Mouse (Mus musculus) lung, postnatal 36 days (tissue): ENCODE measurements around the gene Psrc1.

Source experiments
- DNase-seq: peaks from one replicate; pipeline ENCODE4 v3.0.0; 2022; ENCODE audit warnings: mixed read lengths

Gene Psrc1

GRCm38 (mm10) chr3:108383485-108384354, at the start of gene Psrc1:
Gene Psrc1, plus strand, starts transcription at chr3:108383839.
- peak; percentile 94 for DNase-seq

GRCm38 (mm10) chr3:108336878-108337277, 46.8 kb upstream of the Psrc1 start:
- no peak for DNase-seq

- DNase-seq, result no peak
Measured at GRCm38 (mm10) chr3:108341040-108341439, 42.6 kb upstream of the Psrc1 start.

- DNase-seq, result peak; percentile 82
Measured at GRCm38 (mm10) chr3:108342185-108342584, 41.5 kb upstream of the Psrc1 start.

GRCm38 (mm10) chr3:108345855-108346254, 37.8 kb upstream of the Psrc1 start:
- no peak for DNase-seq

- DNase-seq, result no peak
Measured at GRCm38 (mm10) chr3:108348376-108348775, 35.3 kb upstream of the Psrc1 start.

- no peak for DNase-seq
Measured at GRCm38 (mm10) chr3:108355245-108355644, 28.4 kb upstream of the Psrc1 start.

GRCm38 (mm10) chr3:108357051-108357450, 26.6 kb upstream of the Psrc1 start:
- no peak for DNase-seq

GRCm38 (mm10) chr3:108358445-108358844, 25.2 kb upstream of the Psrc1 start:
- DNase-seq, result no peak

GRCm38 (mm10) chr3:108360894-108361293, 22.7 kb upstream of the Psrc1 start:
- DNase-seq, result no peak

- DNase-seq, result no peak
Measured at GRCm38 (mm10) chr3:108363626-108364025, 20.0 kb upstream of the Psrc1 start.

GRCm38 (mm10) chr3:108364270-108364995, 19.2 kb upstream of the Psrc1 start, which contains the start of gene Mybphl:
Gene Mybphl, plus strand, starts transcription at chr3:108364911.
- no peak for DNase-seq

- no peak for DNase-seq
Measured at GRCm38 (mm10) chr3:108367173-108367572, 16.5 kb upstream of the Psrc1 start.

GRCm38 (mm10) chr3:108367828-108368227, 15.8 kb upstream of the Psrc1 start:
- no peak for DNase-seq

- no peak for DNase-seq
Measured at GRCm38 (mm10) chr3:108368721-108369120, 14.9 kb upstream of the Psrc1 start.

- peak; percentile 35 for DNase-seq
Measured at GRCm38 (mm10) chr3:108372274-108372673, 11.4 kb upstream of the Psrc1 start.

GRCm38 (mm10) chr3:108372691-108373090, 10.9 kb upstream of the Psrc1 start:
- peak; percentile 40 for DNase-seq

- no peak for DNase-seq
Measured at GRCm38 (mm10) chr3:108378875-108379663, 4.6 kb upstream of the Psrc1 start.

- no peak for DNase-seq
Measured at GRCm38 (mm10) chr3:108380695-108381094, 2.9 kb upstream of the Psrc1 start.

- no peak for DNase-seq
Measured at GRCm38 (mm10) chr3:108381945-108382875, 1.4 kb upstream of the Psrc1 start.

GRCm38 (mm10) chr3:108384425-108384824, 786 bp downstream of the Psrc1 start:
- DNase-seq, result no peak

- DNase-seq, result no peak
Measured at GRCm38 (mm10) chr3:108386186-108386585, 2.5 kb downstream of the Psrc1 start.
